ENCODE assay signal across 8 mouse cellular contexts in genomic region chr2:10079745-10080309, GRCm38 (mm10). TPM values are rescaled to one million over a fixed set of nuclear protein-coding genes. Genes with fewer than 3 reads are reported as not detected.
DNase-seq lines count a peak whose midpoint lies in the region; ATAC-seq and TF ChIP-seq lines count a peak whose summit lies in the region.

No protein-coding gene starts in this region.

- DNase-seq in spleen, adult 2 months (ENCODE audit: low read depth in 1 of 2, low spot score in 2 of 2): peak in 1 of 2 experiments; percentile 23
- DNase-seq in spleen, postnatal 14 days (ENCODE audit: low spot score in 2 of 2): no peak
- DNase-seq in embryonic facial prominence, embryonic 14.5 days (ENCODE audit: low spot score): peak; percentile 30
- DNase-seq in gastrocnemius, adult 8-10 months (ENCODE audit: low spot score in 2 of 2): no peak
- DNase-seq in frontal cortex, postnatal 14 days (ENCODE audit: low spot score in 2 of 2): no peak

- peak overlapping the region; percentile 99 for H3K9ac ChIP-seq in embryonic facial prominence, embryonic 14.5 days (ENCODE audit: low read depth, low read length)
- H3K9ac ChIP-seq in intestine, embryonic 16.5 days (ENCODE audit: low read depth, low read length): peak overlapping the region; percentile 100
- peak overlapping the region; percentile 96 for H3K9ac ChIP-seq in neural tube, embryonic 12.5 days

- no peaks in the 10 kb centered on the region for H3K9me3 ChIP-seq in embryonic facial prominence, embryonic 14.5 days (ENCODE audit: control insufficient read depth, low read length)
- no peaks in the 10 kb centered on the region for H3K9me3 ChIP-seq in intestine, embryonic 16.5 days (ENCODE audit: control insufficient read depth, low read length)
- no peaks in the 10 kb centered on the region for H3K9me3 ChIP-seq in neural tube, embryonic 12.5 days

- H3K4me3 ChIP-seq in spleen, adult 2 months (ENCODE audit: extremely low read depth, insufficient read depth, insufficient read length): peak overlapping the region; percentile 81
- peak overlapping the region; percentile 99 for H3K4me3 ChIP-seq in embryonic facial prominence, embryonic 14.5 days (ENCODE audit: low read depth, low read length)
- peak overlapping the region; percentile 96 for H3K4me3 ChIP-seq in intestine, embryonic 16.5 days (ENCODE audit: low read length)
- peak overlapping the region; percentile 83 for H3K4me3 ChIP-seq in neural tube, embryonic 12.5 days

- no peak for TF ChIP-seq CTCF in spleen, adult 2 months (IDR thresholded peaks at IDR 0.05; ENCODE audit: extremely low read depth, insufficient read depth, insufficient read length, insufficient replicate concordance)

- no peaks in the 10 kb centered on the region for H3K27me3 ChIP-seq in spleen, adult 2 months (ENCODE audit: control insufficient read depth, insufficient read depth, low read length)
- no peaks in the 10 kb centered on the region for H3K27me3 ChIP-seq in embryonic facial prominence, embryonic 14.5 days (replicated peaks; ENCODE audit: control insufficient read depth, insufficient read depth, low read length)
- H3K27me3 ChIP-seq in intestine, embryonic 16.5 days (replicated peaks; ENCODE audit: control insufficient read depth, insufficient read depth, low read length): no peaks in the 10 kb centered on the region
- H3K27me3 ChIP-seq in neural tube, embryonic 12.5 days (replicated peaks): no peaks in the 10 kb centered on the region

- H3K4me1 ChIP-seq in spleen, adult 2 months (ENCODE audit: control insufficient read depth, insufficient read depth, insufficient read length): peaks cover 6% of the 10 kb centered on the region
- H3K4me1 ChIP-seq in embryonic facial prominence, embryonic 14.5 days (ENCODE audit: control insufficient read depth, insufficient read depth, low read length): peaks cover 29% of the 10 kb centered on the region
- peaks cover 44% of the 10 kb centered on the region for H3K4me1 ChIP-seq in intestine, embryonic 16.5 days (ENCODE audit: control insufficient read depth, insufficient read depth, low read length)
- H3K4me1 ChIP-seq in neural tube, embryonic 12.5 days: peaks cover 24% of the 10 kb centered on the region

- ATAC-seq in embryonic facial prominence, embryonic 14.5 days (ENCODE audit: low read depth): peak; percentile 38
- ATAC-seq in intestine, embryonic 16.5 days: no peak
- no peak; the same call in 1 of the 2 replicates for ATAC-seq in neural tube, embryonic 12.5 days (ENCODE audit: low FRiP score, low read depth)
- ATAC-seq in megakaryocyte-erythroid progenitor cell, adult 5-6 weeks (replicated peaks; ENCODE audit: low FRiP score, low TSS enrichment, poor library complexity, severe bottlenecking): no peak; the same call in 1 of the 2 replicates

- peak overlapping the region; percentile 82 for H3K4me2 ChIP-seq in embryonic facial prominence, embryonic 14.5 days (ENCODE audit: low read depth, low read length)
- peak overlapping the region; percentile 57 for H3K4me2 ChIP-seq in intestine, embryonic 16.5 days (ENCODE audit: low read depth, low read length)
- H3K4me2 ChIP-seq in neural tube, embryonic 12.5 days (replicated peaks): peak overlapping the region; percentile 70

- no peaks in the 10 kb centered on the region for H3K36me3 ChIP-seq in spleen, adult 2 months (ENCODE audit: control insufficient read depth, insufficient read depth, low read length)
- H3K36me3 ChIP-seq in embryonic facial prominence, embryonic 14.5 days (ENCODE audit: control insufficient read depth, insufficient read depth, low read length): 0 out of 2 replicates have a peak, but pooled peaks cover 9% of the 10 kb centered on the region
- no peaks in the 10 kb centered on the region; the same call in 1 of the 2 replicates for H3K36me3 ChIP-seq in intestine, embryonic 16.5 days (ENCODE audit: control insufficient read depth, insufficient read depth, low read length)
- peaks cover 12% of the 10 kb centered on the region; the same call in 1 of the 2 replicates for H3K36me3 ChIP-seq in neural tube, embryonic 12.5 days

- WGBS in spleen, adult 2 months: under 1% methylated on average over 28 of the region's 28 CpGs
- WGBS in embryonic facial prominence, embryonic 14.5 days: under 1% methylated on average over 28 of the region's 28 CpGs
- 0% methylated on average over 28 of the region's 28 CpGs for WGBS in intestine, embryonic 16.5 days
- WGBS in neural tube, embryonic 12.5 days: under 1% methylated on average over 28 of the region's 28 CpGs

- TF ChIP-seq POLR2A in spleen, adult 2 months (IDR thresholded peaks at IDR 0.05; ENCODE audit: low read depth, low read length): no peak

- peak overlapping the region; percentile 87 for H3K27ac ChIP-seq in spleen, adult 2 months (ENCODE audit: insufficient read depth, low read length)
- peak overlapping the region; percentile 91 for H3K27ac ChIP-seq in embryonic facial prominence, embryonic 14.5 days (replicated peaks; ENCODE audit: low read depth, low read length)
- peak overlapping the region; percentile 96 for H3K27ac ChIP-seq in intestine, embryonic 16.5 days (ENCODE audit: low read length)
- peak overlapping the region; percentile 88 for H3K27ac ChIP-seq in neural tube, embryonic 12.5 days

RNA-seq across cellular contexts. Expression of gene Atp5c1, which starts 0.5 kb away (rescaled TPM):
- polyA plus RNA-seq in spleen, adult 2 months (2012; rRNA removed): 107 and 116 TPM in 2 replicates
- 611 and 614 TPM in 2 replicates for polyA plus RNA-seq in embryonic facial prominence, embryonic 14.5 days (2014; fragmentation: Nextera tagmentation; extraction: Ambion mirVana)
- polyA plus RNA-seq in intestine, embryonic 16.5 days (2015; fragmentation: Nextera tagmentation; extraction: Ambion mirVana): 986 and 1,011 TPM in 2 replicates
- polyA plus RNA-seq in neural tube, embryonic 12.5 days (2016; fragmentation: Nextera tagmentation; extraction: Ambion mirVana): 474 and 482 TPM in 2 replicates
- 100 to 1,000 TPM; 674 to 779 (median 730) TPM for total RNA-seq in gastrocnemius, adult 8-10 months (2022)
- 449 and 461 TPM in 2 replicates for total RNA-seq in megakaryocyte-erythroid progenitor cell, adult 5-6 weeks (2014; fragmentation: Nextera tagmentation)
- total RNA-seq in megakaryocyte-erythroid progenitor cell, adult 5-6 weeks (2017): 496 and 499 TPM in 2 replicates

RNA-seq across cellular contexts. Expression of gene Kin, which starts 0.6 kb away (rescaled TPM):
- 2.2 and 2.7 TPM in 2 replicates for polyA plus RNA-seq in spleen, adult 2 months (2012; rRNA removed)
- 22.7 and 24.3 TPM in 2 replicates for polyA plus RNA-seq in embryonic facial prominence, embryonic 14.5 days (2014; fragmentation: Nextera tagmentation; extraction: Ambion mirVana)
- 17.9 and 22.7 TPM in 2 replicates for polyA plus RNA-seq in intestine, embryonic 16.5 days (2015; fragmentation: Nextera tagmentation; extraction: Ambion mirVana)
- 37.9 and 40.6 TPM in 2 replicates for polyA plus RNA-seq in neural tube, embryonic 12.5 days (2016; fragmentation: Nextera tagmentation; extraction: Ambion mirVana)
- 1 to 10 TPM; 4.8 to 5.2 (median 4.9) TPM for total RNA-seq in gastrocnemius, adult 8-10 months (2022)
- 34.0 and 41.8 TPM in 2 replicates for total RNA-seq in megakaryocyte-erythroid progenitor cell, adult 5-6 weeks (2014; fragmentation: Nextera tagmentation)
- 22.2 and 41.9 TPM in 2 replicates for total RNA-seq in megakaryocyte-erythroid progenitor cell, adult 5-6 weeks (2017)

RNA-seq across cellular contexts. Expression of gene Taf3, which starts 31.4 kb away (rescaled TPM):
- 6.6 and 8.2 TPM in 2 replicates for polyA plus RNA-seq in spleen, adult 2 months (2012; rRNA removed)
- polyA plus RNA-seq in embryonic facial prominence, embryonic 14.5 days (2014; fragmentation: Nextera tagmentation; extraction: Ambion mirVana): 10.9 and 11.6 TPM in 2 replicates
- 8.9 TPM in 2 replicates for polyA plus RNA-seq in intestine, embryonic 16.5 days (2015; fragmentation: Nextera tagmentation; extraction: Ambion mirVana)
- polyA plus RNA-seq in neural tube, embryonic 12.5 days (2016; fragmentation: Nextera tagmentation; extraction: Ambion mirVana): 16.0 TPM in 2 replicates
- 10 to 100 TPM in 2 of 4 experiments, 1 to 10 TPM in 2; 8.3 to 12.1 (median 10.0) TPM for total RNA-seq in gastrocnemius, adult 8-10 months (2022)
- 13.8 and 19.1 TPM in 2 replicates for total RNA-seq in megakaryocyte-erythroid progenitor cell, adult 5-6 weeks (2014; fragmentation: Nextera tagmentation)
- 9.8 and 10.1 TPM in 2 replicates for total RNA-seq in megakaryocyte-erythroid progenitor cell, adult 5-6 weeks (2017)

RNA-seq across cellular contexts. Expression of gene Itih2, which starts 51.4 kb away (rescaled TPM):
- polyA plus RNA-seq in spleen, adult 2 months (2012; rRNA removed): 0.14 and 0.19 TPM in 2 replicates
- polyA plus RNA-seq in embryonic facial prominence, embryonic 14.5 days (2014; fragmentation: Nextera tagmentation; extraction: Ambion mirVana): 3.6 and 3.8 TPM in 2 replicates
- 2.5 and 7.6 TPM in 2 replicates for polyA plus RNA-seq in intestine, embryonic 16.5 days (2015; fragmentation: Nextera tagmentation; extraction: Ambion mirVana)
- polyA plus RNA-seq in neural tube, embryonic 12.5 days (2016; fragmentation: Nextera tagmentation; extraction: Ambion mirVana): 0.57 and 0.94 TPM in 2 replicates
- total RNA-seq in gastrocnemius, adult 8-10 months (2022): under 1 TPM in 2 of 4 experiments, not detected in 2; 0.27 to 0.56 TPM
- not detected in 2 replicates for total RNA-seq in megakaryocyte-erythroid progenitor cell, adult 5-6 weeks (2014; fragmentation: Nextera tagmentation)
- not detected in 2 replicates for total RNA-seq in megakaryocyte-erythroid progenitor cell, adult 5-6 weeks (2017)
